Mouse (Mus musculus) midbrain, embryonic 10.5 days (tissue): Measurements from ENCODE around the gene Dennd5b. TPM values are rescaled to one million over a fixed set of nuclear protein-coding genes. Genes with fewer than 3 reads are reported as not detected.
"Not testable (repeated sequence)": the region's sequence is repeated elsewhere in the genome, so short reads cannot be mapped to it uniquely, and the experiment has no call there.

Source experiments
- DNase-seq: peaks from one replicate; pipeline ENCODE4 v3.0.0-alpha.2; 2017; ENCODE audit warnings: low spot score
- H3K27ac ChIP-seq: fragments of 300-500 bp; sonication (generic); replicated peaks from 2 replicates; pipeline ENCODE4 v1.5.1; 2016; ENCODE audit warnings: mild to moderate bottlenecking
- H3K27me3 ChIP-seq: fragments of 300-500 bp; sonication (generic); 2 replicates; pipeline ENCODE4 v1.6.1; 2016; ENCODE audit warnings: low read depth, mild to moderate bottlenecking; ENCODE audit not compliant: poor library complexity, severe bottlenecking
- H3K36me3 ChIP-seq: fragments of 300-500 bp; sonication (generic); 2 replicates; pipeline ENCODE4 v1.6.1; 2016; ENCODE audit warnings: mild to moderate bottlenecking, moderate library complexity
- H3K4me1 ChIP-seq: fragments of 300-500 bp; sonication (generic); 2 replicates; pipeline ENCODE4 v1.6.1; 2016
- H3K4me3 ChIP-seq: fragments of 300-500 bp; sonication (generic); 2 replicates; pipeline ENCODE4 v1.5.1; 2016; ENCODE audit warnings: mild to moderate bottlenecking, moderate library complexity
- H3K9me3 ChIP-seq: fragments of 300-500 bp; sonication (generic); replicated peaks from 2 replicates; pipeline ENCODE4 v1.6.1; 2016; ENCODE audit warnings: mild to moderate bottlenecking
- WGBS: fragments of 180-500 bp; shearing (Covaris S2); methylation state at CpG from one replicate; pipeline ENCODE4 v1.1.7; 2016; 5-methylcytosine and 5-hydroxymethylcytosine counted together
- polyA plus RNA-seq: library from polyadenylated mRNA; unstranded; fragments of >200 nt; fragmentation: Nextera tagmentation; extraction: Ambion mirVana; gene quantifications from 2 replicates; pipeline ENCODE4 v1.2.1, GENCODE M21; 2016

Dennd5b gene
- polyA plus RNA-seq, 1 experiment from 2014 or later, result 11.9 TPM

- not testable (repeated sequence) for DNase-seq, H3K27me3 ChIP-seq, H3K27ac ChIP-seq, H3K4me3 ChIP-seq, H3K9me3 ChIP-seq
- peaks cover 14% of the 10 kb centered on the region; the same call in 1 of the 2 replicates for H3K36me3 ChIP-seq
- WGBS, result 83% methylated on average over 1 of the region's 3 CpGs
- peaks cover 42% of the 10 kb centered on the region for H3K4me1 ChIP-seq
Observed at GRCm38 (mm10) chr6:148989792-148990491, 111.5 kb downstream of the Dennd5b start.

GRCm38 (mm10) chr6:148986003-148986402 lies 115.5 kb downstream of the Dennd5b start:
- Histone ChIP-seq H3K27me3 (no peaks in the 10 kb centered on the region), H3K36me3 (peaks cover 14% of the 10 kb centered on the region; the same call in 1 of the 2 replicates), H3K27ac (no peak overlapping the region), H3K4me1 (peaks cover 23% of the 10 kb centered on the region), H3K4me3 (no peak overlapping the region), H3K9me3 (no peaks in the 10 kb centered on the region)
- DNase-seq, result no peak
- WGBS, result 89% methylated on average over 4 of the region's 4 CpGs

GRCm38 (mm10) chr6:148980495-148980894 lies 121.0 kb downstream of the Dennd5b start:
- Histone ChIP-seq H3K27me3 (no peaks in the 10 kb centered on the region), H3K36me3 (no peaks in the 10 kb centered on the region), H3K9me3 (no peaks in the 10 kb centered on the region), H3K27ac (no peak overlapping the region), H3K4me3 (no peak overlapping the region), H3K4me1 (peaks cover 19% of the 10 kb centered on the region)
- DNase-seq, result no peak
- 86% methylated on average over 3 of the region's 3 CpGs for WGBS

- peaks cover 15% of the 10 kb centered on the region for H3K4me1 ChIP-seq
- no peaks in the 10 kb centered on the region for H3K27me3 ChIP-seq
- H3K36me3 ChIP-seq, result no peaks in the 10 kb centered on the region
- no peak overlapping the region for H3K4me3 ChIP-seq
- DNase-seq, result no peak
- WGBS, result 90% methylated on average over 3 of the region's 3 CpGs
- no peak overlapping the region for H3K27ac ChIP-seq
- H3K9me3 ChIP-seq, result no peaks in the 10 kb centered on the region
Observed at GRCm38 (mm10) chr6:148975096-148975495, 126.4 kb downstream of the Dennd5b start.

- no peaks in the 10 kb centered on the region for H3K9me3 ChIP-seq
- no peak for DNase-seq
- no peak overlapping the region for H3K27ac ChIP-seq
- 82% methylated on average over 2 of the region's 2 CpGs for WGBS
- H3K36me3 ChIP-seq, result no peaks in the 10 kb centered on the region
- peaks cover 15% of the 10 kb centered on the region for H3K4me1 ChIP-seq
- no peaks in the 10 kb centered on the region for H3K27me3 ChIP-seq
- no peak overlapping the region for H3K4me3 ChIP-seq
Observed at GRCm38 (mm10) chr6:148972891-148973290, 128.6 kb downstream of the Dennd5b start.

GRCm38 (mm10) chr6:148972059-148972848 lies 129.2 kb downstream of the Dennd5b start:
- H3K4me1 ChIP-seq, result peaks cover 15% of the 10 kb centered on the region
- no peaks in the 10 kb centered on the region for H3K9me3 ChIP-seq
- DNase-seq, result no peak
- 23% methylated on average over 9 of the region's 9 CpGs for WGBS
- H3K36me3 ChIP-seq, result no peaks in the 10 kb centered on the region
- peak overlapping the region; percentile 19; the same call in 1 of the 2 replicates for H3K27ac ChIP-seq
- no peaks in the 10 kb centered on the region for H3K27me3 ChIP-seq
- no peak overlapping the region for H3K4me3 ChIP-seq

- peak overlapping the region; percentile 19; the same call in 1 of the 2 replicates for H3K27ac ChIP-seq
- WGBS, result 33% methylated on average over 9 of the region's 9 CpGs
Observed at GRCm38 (mm10) chr6:148971385-148971940, 130.0 kb downstream of the Dennd5b start.

GRCm38 (mm10) chr6:148961285-148961684 lies 140.2 kb downstream of the Dennd5b start:
- no peak for DNase-seq
- Histone ChIP-seq H3K27ac (no peak overlapping the region), H3K27me3 (no peaks in the 10 kb centered on the region), H3K4me3 (no peak overlapping the region), H3K9me3 (no peaks in the 10 kb centered on the region), H3K4me1 (no peaks in the 10 kb centered on the region), H3K36me3 (no peaks in the 10 kb centered on the region)
- WGBS, result 56% methylated on average over 1 of the region's 1 CpGs

More at GRCm38 (mm10) chr6:148971385-148971940, 130.0 kb downstream of the Dennd5b start:
- no peak for DNase-seq
- H3K36me3 ChIP-seq, result no peaks in the 10 kb centered on the region
- no peaks in the 10 kb centered on the region for H3K9me3 ChIP-seq
- peaks cover 15% of the 10 kb centered on the region for H3K4me1 ChIP-seq
- no peaks in the 10 kb centered on the region for H3K27me3 ChIP-seq
- no peak overlapping the region for H3K4me3 ChIP-seq

- no peaks in the 10 kb centered on the region for H3K36me3 ChIP-seq
- no peaks in the 10 kb centered on the region for H3K27me3 ChIP-seq
- H3K4me1 ChIP-seq, result 0 out of 2 replicates have a peak, but pooled peaks cover 6% of the 10 kb centered on the region
- H3K4me3 ChIP-seq, result no peak overlapping the region
- no peak for DNase-seq
- no peak overlapping the region for H3K27ac ChIP-seq
- WGBS, result 70% methylated on average over 4 of the region's 4 CpGs
- no peaks in the 10 kb centered on the region for H3K9me3 ChIP-seq
Observed at GRCm38 (mm10) chr6:148959540-148960238, 141.8 kb downstream of the Dennd5b start.

GRCm38 (mm10) chr6:148958712-148959111 lies 142.8 kb downstream of the Dennd5b start:
- no peaks in the 10 kb centered on the region for H3K36me3 ChIP-seq
- WGBS, result 97% methylated on average over 1 of the region's 1 CpGs
- H3K9me3 ChIP-seq, result no peaks in the 10 kb centered on the region
- H3K27me3 ChIP-seq, result no peaks in the 10 kb centered on the region
- no peak for DNase-seq
- no peak overlapping the region for H3K4me3 ChIP-seq
- H3K4me1 ChIP-seq, result 0 out of 2 replicates have a peak, but pooled peaks cover 6% of the 10 kb centered on the region
- H3K27ac ChIP-seq, result no peak overlapping the region

GRCm38 (mm10) chr6:148957046-148957445 lies 144.4 kb downstream of the Dennd5b start:
- no peak for DNase-seq
- 85% methylated on average over 3 of the region's 3 CpGs for WGBS
- Histone ChIP-seq H3K4me1 (0 out of 2 replicates have a peak, but pooled peaks cover 6% of the 10 kb centered on the region), H3K36me3 (no peaks in the 10 kb centered on the region), H3K9me3 (no peaks in the 10 kb centered on the region), H3K4me3 (no peak overlapping the region), H3K27ac (no peak overlapping the region), H3K27me3 (no peaks in the 10 kb centered on the region)

- Histone ChIP-seq H3K4me3 (no peak overlapping the region), H3K4me1 (0 out of 2 replicates have a peak, but pooled peaks cover 6% of the 10 kb centered on the region), H3K27me3 (no peaks in the 10 kb centered on the region), H3K27ac (no peak overlapping the region), H3K36me3 (no peaks in the 10 kb centered on the region), H3K9me3 (no peaks in the 10 kb centered on the region)
- no peak for DNase-seq
Observed at GRCm38 (mm10) chr6:148955641-148956420, 145.6 kb downstream of the Dennd5b start.
